Mouse (Mus musculus) brown adipose tissue, adult 24 weeks (tissue): ENCODE results near the gene Tbl3. TPM values are rescaled to one million over a fixed set of nuclear protein-coding genes. Genes with fewer than 3 reads are reported as not detected.

Experiments used
- H3K27ac ChIP-seq: fragments of 200-500 bp; replicated peaks from 2 replicates; pipeline ENCODE4 v1.5.1; 2012; ENCODE audit warnings: low read depth, mild to moderate bottlenecking, low read length
- H3K4me1 ChIP-seq: fragments of 200-500 bp; 2 replicates; pipeline ENCODE4 v1.6.1; 2012; ENCODE audit warnings: low read length, mixed read lengths; ENCODE audit not compliant: control insufficient read depth, insufficient read depth, insufficient read length
- H3K4me3 ChIP-seq: fragments of 200-500 bp; 2 replicates; pipeline ENCODE4 v1.5.1; 2012; ENCODE audit warnings: low read depth, mild to moderate bottlenecking, low read length, moderate library complexity; ENCODE audit not compliant: insufficient read depth
- polyA plus RNA-seq: library from polyadenylated mRNA; stranded (reverse); fragments of >200 nt; gene quantifications from 2 replicates; pipeline ENCODE4 v1.2.4, GENCODE M21; 2012; ENCODE audit not compliant: missing spikeins, insufficient read depth, insufficient read length

Tbl3 gene
- polyA plus RNA-seq, 1 experiment = 19.9 TPM

DNA sequence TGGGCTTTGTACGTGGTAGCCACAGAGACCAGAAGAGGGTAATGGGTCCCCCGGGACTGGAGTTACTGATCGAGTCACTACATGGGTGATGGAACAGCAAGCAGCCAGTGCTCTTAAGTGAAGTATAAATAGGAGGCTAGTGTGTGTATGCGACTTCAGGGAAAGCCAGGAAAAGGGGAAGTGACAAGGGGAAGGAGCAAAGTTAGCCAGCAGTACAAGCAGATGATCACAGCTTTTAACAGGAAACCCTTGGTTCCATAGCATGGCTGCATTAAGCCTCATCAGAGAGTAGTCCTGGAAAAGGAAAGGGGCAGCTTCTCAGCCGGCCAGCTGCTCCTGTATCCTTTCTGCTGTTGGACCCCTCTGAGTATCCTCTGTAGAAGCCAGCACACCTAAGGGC lies 15.1 kb downstream of the Tbl3 start:
- H3K4me1 ChIP-seq = peaks cover 3% of the 10 kb centered on the region; the same call in 1 of the 2 replicates
- H3K4me3 ChIP-seq = no peak overlapping the region
- no peak overlapping the region for H3K27ac ChIP-seq

DNA sequence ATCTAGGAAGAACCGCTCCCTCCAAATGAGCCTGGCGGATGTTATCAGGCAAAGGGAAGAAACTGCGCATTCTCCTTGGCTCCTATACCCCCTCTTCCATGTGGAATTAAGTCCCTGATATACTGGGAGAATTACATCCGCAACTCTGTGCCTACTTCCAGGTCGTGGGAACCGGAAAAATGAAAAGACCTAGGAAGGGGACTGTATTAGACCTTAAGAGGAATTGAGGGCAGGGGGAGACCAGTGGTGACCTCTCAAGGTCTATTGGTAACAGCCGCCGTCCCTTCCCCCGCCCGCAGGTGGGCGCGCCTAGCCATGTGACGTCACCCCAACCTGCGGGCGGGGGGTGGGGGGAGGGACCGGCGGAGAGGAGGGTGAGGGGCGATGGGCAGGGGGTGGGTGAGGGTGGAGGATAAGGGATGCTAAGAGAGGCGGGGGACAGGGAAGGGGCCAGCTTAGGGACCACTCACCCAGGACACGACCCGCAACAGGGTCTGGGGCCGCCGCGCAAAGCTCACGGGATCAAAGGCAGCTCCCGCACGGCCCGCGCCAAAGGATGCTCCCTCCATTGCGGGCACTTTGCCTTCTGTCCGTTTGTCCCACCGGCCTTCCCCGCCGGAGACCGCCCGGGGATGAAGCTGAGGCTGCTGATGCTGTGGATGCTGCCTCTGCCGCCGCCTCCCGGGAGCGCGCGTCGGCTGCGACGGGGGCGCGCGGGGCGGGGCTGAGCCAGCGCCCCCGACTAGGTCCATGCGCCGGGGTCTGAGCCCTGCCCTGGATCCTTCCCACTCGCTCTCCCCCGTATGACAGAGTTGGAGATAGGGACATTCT lies 18.0 kb downstream of the Tbl3 start, which contains the start of gene Syngr3:
Gene Syngr3, minus strand, starts transcription at position 705 of the 831 bp plus-strand sequence.
- H3K4me1 ChIP-seq = no peaks in the 10 kb centered on the region; the same call in 1 of the 2 replicates
- no peak within 1 kb of the TSS for H3K27ac ChIP-seq
- peak within 1 kb of the TSS; percentile 36 for H3K4me3 ChIP-seq

DNA sequence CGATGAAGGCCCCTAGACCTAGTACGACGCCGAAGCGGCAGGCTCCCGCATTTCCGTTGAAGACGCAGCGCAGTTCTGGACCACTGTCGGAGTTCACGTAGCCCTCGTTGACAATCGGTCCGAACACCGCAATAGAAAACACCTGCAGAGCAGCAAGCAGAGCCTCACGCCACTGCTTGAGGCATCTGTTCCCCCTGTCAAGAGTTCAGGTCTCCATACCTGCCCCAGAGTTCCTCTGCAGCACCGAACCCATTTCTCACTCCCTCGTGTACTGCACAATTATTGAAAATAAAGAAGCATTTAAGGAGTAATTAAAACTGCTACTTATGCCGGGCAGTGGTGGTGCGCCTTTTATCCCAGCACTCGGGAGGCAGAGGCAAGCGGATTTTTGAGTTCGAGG lies 19.9 kb downstream of the Tbl3 start:
- Histone ChIP-seq H3K4me1 (no peaks in the 10 kb centered on the region; the same call in 1 of the 2 replicates), H3K27ac (no peak overlapping the region), H3K4me3 (peak overlapping the region; percentile 66)

DNA sequence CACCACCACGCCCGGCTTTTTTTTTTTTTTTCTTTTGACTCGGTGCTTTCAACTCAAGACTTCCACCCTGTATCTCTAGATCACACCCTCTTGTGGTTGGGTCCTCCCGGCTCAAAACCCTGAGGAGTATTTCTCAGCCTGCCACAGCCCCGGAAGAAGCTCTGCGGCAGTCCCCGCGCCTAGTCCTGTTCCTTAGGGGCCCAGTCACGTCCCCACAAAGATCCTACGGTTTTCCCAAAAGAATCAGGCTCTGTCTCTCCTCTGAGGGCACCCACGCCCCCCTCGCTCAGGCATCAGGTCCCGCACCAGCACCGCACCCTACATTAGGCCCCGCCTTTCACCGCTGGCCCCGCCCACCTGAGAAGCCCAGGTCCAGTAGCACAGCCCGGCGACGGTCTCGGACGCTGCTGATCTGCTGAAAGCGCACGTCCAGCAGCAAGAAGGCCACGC lies 20.3 kb downstream of the Tbl3 start:
- no peak overlapping the region for H3K27ac ChIP-seq
- peak overlapping the region; percentile 66 for H3K4me3 ChIP-seq
- H3K4me1 ChIP-seq = no peaks in the 10 kb centered on the region; the same call in 1 of the 2 replicates

DNA sequence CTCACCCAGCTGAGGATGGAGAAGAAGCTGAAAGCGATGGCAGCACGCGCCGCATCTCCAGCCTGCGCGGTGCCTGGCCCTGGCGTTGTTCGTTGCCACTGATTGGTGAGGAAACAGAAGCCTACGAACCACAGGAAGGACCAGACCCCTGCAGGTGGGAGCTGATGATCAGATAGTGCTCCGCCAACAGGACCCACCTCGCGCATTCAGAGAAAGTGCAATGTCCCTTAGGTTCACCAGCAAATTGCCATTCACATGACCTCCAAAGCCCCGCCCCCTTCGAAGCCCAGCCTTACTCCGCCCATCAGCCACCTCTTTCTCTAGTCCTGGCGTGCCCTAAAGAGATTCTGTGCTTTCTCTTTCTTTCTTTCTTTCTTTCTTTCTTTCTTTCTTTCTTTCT lies 20.9 kb downstream of the Tbl3 start:
- Histone ChIP-seq H3K4me3 (0 out of 2 replicates have a peak overlapping the region, but pooled peaks have one; percentile 9), H3K27ac (no peak overlapping the region), H3K4me1 (no peaks in the 10 kb centered on the region; the same call in 1 of the 2 replicates)

DNA sequence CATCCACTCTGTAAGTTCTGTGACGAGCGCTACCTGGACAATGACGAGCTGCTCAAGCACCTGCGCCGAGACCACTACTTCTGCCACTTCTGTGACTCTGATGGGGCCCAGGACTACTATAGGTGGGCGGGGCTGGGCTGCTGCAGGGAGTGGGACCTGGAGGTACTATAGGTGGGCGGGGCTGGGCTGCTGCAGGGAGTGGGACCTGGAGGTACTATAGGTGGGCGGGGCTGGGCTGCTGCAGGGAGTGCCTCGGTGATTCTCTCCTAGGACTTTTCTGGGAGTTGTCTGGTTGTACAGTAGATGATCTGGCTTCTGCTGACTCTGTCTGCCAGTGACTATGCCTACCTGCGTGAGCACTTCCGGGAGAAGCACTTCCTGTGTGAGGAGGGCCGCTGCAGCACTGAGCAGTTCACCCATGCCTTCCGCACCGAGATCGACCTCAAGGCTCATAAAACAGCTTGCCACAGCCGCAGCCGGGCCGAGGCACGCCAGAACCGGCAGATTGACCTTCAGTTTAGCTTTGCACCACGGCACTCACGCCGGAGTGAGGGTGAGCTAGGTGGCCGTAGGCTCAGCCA lies 29.9 kb downstream of the Tbl3 start:
- no peak overlapping the region for H3K27ac ChIP-seq
- no peak overlapping the region for H3K4me3 ChIP-seq
- no peaks in the 10 kb centered on the region; the same call in 1 of the 2 replicates for H3K4me1 ChIP-seq

DNA sequence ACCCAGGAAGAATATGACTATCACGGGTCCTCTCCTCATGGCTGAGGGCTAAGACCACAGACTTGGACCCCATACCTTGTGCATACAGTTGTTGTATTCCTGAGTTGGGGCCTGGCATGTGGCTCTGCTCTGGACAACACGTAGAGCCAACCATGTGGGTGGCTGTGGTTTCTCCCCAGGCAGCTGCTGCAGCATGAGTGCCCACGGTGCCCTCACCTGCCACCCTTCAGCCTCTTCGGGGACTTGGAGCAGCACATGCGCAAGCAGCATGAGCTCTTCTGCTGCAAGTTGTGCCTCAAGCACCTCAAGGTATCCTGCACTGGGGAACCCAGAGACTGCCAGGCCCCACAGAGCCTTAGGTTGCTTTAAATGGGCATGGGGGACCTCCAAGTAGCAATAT lies 30.6 kb downstream of the Tbl3 start:
- H3K4me3 ChIP-seq = no peak overlapping the region
- H3K4me1 ChIP-seq = peaks cover 5% of the 10 kb centered on the region
- no peak overlapping the region for H3K27ac ChIP-seq

DNA sequence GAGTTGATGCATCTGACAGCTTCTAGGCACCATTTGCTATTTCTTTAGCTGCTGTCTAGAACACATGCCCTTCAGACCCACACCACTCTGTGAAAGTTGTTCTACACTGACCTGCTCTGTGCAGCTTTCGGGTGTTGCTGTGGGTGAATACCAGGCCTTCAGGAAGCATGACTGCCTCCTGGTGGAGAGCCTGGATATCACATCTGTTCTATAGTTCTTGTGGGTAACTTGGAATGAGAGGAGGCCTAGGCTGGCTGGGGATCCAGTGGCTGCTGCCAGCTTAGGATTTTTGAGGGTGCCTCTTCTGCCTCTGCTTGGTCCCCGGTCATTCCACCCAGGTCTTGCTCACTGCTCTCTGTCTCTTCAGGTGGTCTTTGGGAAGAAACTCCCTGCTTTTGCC lies 31.3 kb downstream of the Tbl3 start:
- peaks cover 10% of the 10 kb centered on the region for H3K4me1 ChIP-seq
- no peak overlapping the region for H3K27ac ChIP-seq
- no peak overlapping the region for H3K4me3 ChIP-seq

DNA sequence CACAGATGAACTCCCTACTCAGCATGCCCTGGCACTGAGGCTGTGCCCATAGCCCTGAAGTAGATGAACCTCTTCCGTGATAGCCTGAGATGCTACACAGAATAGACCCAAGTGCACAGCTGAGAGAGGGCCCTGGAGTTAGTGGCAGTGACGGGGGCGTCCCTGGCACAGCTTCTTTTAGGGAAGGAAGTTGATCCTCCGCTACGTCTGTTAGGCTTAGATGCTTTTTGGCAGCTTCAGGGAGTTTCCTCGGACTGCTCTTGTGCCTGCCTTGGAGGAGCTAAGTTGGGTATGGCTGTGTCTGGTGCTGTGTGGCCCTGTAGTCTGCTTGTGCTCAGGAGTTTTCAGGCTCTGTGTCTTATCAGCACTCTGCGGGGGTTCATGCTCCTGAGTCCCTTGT lies 33.2 kb downstream of the Tbl3 start:
- Histone ChIP-seq H3K4me1 (peaks cover 13% of the 10 kb centered on the region), H3K4me3 (no peak overlapping the region), H3K27ac (no peak overlapping the region)

DNA sequence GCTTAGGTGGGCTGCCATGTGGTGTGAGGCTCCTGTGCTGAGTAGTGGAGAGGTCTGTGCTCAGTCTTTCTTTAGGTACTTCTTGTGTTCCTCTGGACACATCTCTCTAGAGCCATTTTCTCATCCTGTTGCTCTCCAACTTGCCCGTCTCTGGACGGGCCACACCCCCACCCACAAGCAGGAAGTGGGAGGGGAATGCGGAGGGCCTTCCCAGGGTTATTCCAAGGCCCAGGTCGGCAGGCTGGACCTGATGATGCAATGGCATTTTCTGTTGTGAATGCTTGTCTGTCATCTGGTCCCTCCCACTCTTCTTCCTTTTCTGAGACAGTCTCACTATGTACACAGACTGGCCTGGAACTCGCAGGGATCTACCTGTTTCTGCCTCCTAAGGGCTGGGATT lies 35.3 kb downstream of the Tbl3 start:
- no peak overlapping the region for H3K27ac ChIP-seq
- peak overlapping the region; percentile 2; the same call in 1 of the 2 replicates for H3K4me3 ChIP-seq

DNA sequence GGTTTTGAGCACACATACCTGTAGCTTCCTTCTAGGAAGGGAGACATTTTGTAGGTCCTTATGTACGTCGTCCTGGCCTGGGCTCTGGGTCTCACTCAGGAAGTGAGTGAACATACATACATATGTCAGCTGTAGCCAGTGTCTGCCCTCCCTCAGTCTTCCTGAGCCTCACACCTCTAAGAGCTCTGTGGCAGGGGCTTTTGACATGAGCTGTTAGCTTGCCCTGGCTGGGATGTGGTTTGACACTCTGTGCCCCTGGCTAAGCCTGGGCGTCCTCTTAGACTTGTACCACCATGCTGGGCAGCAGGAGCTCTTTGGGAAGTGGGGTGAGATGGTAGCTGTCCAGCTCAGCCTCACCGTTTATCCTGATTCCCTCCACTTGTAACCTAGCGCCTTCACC lies 36.1 kb downstream of the Tbl3 start:
- Histone ChIP-seq H3K4me1 (peaks cover 13% of the 10 kb centered on the region), H3K27ac (no peak overlapping the region), H3K4me3 (0 out of 2 replicates have a peak overlapping the region, but pooled peaks have one; percentile 10)

More for the DNA sequence above, 35.3 kb downstream of the Tbl3 start:
- peaks cover 13% of the 10 kb centered on the region for H3K4me1 ChIP-seq

DNA sequence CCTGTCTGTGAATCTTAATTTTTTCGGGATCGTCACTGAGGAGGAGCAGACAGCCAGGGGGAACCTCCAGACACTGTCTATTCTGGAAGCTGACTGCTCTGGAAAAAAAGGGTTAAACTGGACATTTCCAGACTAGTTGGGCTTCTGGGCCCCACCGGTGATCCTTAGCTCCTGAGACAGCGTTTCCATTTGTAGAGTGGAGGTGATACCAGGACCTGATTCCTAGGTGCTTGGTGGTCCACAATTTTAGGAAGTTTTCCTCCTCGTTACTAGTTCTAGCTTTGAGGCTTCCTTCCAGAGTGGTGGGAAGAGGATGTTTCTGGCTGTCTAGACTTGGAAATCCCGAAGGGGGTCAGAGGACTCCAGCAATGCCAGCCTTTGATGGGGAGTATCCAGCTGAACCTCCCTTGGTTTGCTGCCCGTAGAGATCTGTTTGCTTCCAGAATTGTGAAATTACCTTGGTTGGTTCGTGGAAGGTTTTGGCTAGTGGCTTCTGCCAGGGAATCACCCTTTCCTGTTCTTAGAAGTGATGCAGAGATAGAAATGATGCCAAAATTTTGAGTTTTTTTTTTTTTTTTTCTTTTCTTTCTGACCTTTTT lies 37.1 kb downstream of the Tbl3 start:
- Histone ChIP-seq H3K4me1 (peaks cover 13% of the 10 kb centered on the region), H3K4me3 (peak overlapping the region; percentile 95), H3K27ac (peak overlapping the region; percentile 87)

DNA sequence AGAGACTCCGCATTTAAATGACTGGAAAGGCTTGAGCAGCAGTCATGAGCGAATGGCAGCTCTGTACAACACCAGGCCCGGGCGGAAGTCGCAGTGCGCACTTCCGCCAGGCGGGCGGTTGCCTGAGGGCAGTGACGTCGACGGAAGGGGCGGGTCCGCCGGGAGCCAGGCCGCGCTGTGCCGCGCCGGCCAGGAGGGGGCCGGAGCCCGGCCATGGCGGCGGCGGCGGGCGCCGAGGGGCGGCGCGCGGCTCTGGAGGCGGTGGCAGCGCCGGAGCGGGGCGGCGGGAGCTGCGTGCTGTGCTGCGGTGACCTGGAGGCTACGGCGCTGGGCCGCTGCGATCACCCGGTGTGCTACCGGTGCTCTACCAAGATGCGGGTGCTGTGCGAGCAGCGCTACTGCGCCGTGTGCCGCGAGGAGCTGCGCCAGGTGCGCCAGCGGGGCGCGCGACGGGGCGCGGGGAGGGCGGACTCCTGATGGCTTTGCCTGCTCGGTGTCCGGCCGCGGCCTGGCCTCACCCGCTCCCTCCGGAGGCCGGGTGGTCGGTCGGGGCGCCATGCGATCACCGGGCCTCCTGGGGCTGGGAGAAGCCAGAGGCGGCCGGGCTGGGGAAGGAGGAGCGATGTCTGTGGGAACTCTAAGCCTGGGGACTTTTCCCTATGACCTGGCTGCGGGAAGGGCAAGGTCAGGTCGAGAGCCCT lies 37.8 kb downstream of the Tbl3 start, which contains the start of gene Zfp598:
Gene Zfp598, plus strand, starts transcription at position 143 of the 701 bp plus-strand sequence.
- H3K27ac ChIP-seq = peak within 1 kb of the TSS; percentile 87
- peaks cover 13% of the 10 kb centered on the region for H3K4me1 ChIP-seq
- H3K4me3 ChIP-seq = peak within 1 kb of the TSS; percentile 95

DNA sequence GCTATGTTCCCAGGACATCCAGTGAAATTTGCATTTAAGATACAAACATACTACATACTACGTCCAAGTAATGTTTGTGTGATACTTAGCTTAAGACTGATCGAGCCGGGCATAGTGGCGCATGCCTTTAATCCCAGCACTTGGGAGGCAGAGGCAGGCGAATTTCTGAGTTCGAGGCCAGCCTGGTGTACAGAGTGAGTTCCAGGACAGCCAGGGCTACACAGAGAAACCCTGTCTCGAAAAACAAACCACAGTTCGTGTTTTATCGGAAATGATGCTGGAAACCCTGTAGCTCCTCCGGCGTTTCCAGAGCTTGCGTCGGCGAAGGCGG lies 38.3 kb downstream of the Tbl3 start:
- peak overlapping the region; percentile 73 for H3K27ac ChIP-seq
- peaks cover 13% of the 10 kb centered on the region for H3K4me1 ChIP-seq
- H3K4me3 ChIP-seq = peak overlapping the region; percentile 68

DNA sequence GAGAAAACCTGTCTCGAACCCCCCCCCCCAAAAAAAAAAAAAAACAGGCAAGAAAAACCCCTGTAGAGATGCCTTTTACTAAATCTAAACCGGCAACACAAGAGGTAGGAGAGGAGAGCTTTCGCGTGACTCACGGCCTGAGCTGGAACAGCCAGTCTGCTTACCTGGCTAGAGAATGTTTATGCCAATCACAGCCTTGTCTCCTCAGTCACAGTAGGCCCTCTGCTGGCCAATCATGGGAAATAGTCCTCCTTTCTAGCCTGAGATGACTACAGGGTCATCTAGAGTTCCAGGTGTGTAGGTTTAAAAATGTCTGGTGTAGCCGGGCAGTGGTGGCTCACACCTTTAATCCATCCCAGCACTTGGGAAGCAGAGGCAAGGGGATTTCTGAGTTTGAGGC lies 40.0 kb downstream of the Tbl3 start:
- Histone ChIP-seq H3K4me3 (no peak overlapping the region), H3K4me1 (peaks cover 13% of the 10 kb centered on the region), H3K27ac (no peak overlapping the region)
